8 mouse cellular contexts compared by ENCODE assay signal in the genomic region with DNA sequence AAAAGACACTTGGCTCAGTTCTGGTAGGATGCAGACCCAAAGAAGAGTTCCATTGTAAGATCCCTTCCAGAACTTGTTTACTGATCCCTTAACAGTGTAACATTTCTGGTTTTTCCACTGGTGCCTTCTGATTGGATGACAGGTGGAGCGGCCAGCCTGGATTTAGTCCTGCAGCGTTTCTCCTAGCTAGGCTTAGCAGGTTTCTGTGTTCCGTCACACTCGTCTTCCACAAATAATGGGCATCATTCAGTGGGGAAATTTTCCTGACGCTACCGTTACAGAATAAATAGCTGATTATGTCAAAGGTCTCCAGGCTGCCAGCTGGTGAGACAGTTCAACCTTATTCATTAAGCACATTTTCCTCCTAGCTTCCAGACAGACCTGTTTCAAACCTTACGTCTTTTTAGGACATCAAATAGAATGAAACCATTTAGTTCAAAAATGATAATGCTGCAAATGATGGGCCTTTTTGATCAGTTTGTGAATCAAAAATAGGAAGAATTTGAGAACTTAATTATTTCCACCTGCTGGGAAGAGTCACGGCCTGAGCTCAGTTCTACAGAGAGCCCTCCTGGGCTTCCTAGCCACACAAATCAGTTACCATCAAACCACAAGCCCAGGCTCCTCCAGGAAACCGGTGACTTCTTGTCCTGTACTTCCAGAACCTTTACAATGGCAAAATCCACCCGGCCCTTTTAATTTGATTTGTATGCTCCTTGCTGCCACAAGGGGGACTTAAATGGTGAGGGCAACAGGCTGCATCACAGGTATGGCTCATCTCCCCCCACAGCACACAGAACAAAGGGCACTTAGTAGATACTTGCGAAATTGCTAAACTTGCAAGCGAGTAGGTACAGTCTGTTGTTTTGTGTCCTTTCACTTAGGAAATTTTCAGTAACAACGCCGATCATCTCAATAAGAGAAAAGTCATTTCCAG.
DNase-seq lines count a peak whose midpoint lies in the region; ATAC-seq and TF ChIP-seq lines count a peak whose summit lies in the region.

No protein-coding gene starts in this region.

- H3K4me1 ChIP-seq in cerebellum, adult 2 months (ENCODE audit: control insufficient read depth, insufficient read depth, low read length), result no peaks in the 10 kb centered on the region
- H3K4me1 ChIP-seq in midbrain, embryonic 13.5 days (replicated peaks), result peaks cover 39% of the 10 kb centered on the region

- peaks cover 12% of the 10 kb centered on the region; the same call in 1 of the 2 replicates for H3K27me3 ChIP-seq in cerebellum, adult 2 months (ENCODE audit: control insufficient read depth, insufficient read depth, low read length)
- H3K27me3 ChIP-seq in midbrain, embryonic 13.5 days, result peaks cover 69% of the 10 kb centered on the region

- TF ChIP-seq POLR2A in cerebellum, adult 2 months (IDR thresholded peaks at IDR 0.05; ENCODE audit: borderline replicate concordance, insufficient read depth, low read length), result no peak

- TF ChIP-seq CTCF in cerebellum, adult 2 months (IDR thresholded peaks at IDR 0.05; ENCODE audit: borderline replicate concordance, insufficient read depth, low read depth, low read length), result peak; percentile 26; the same call in 1 of the 2 replicates

- H3K9ac ChIP-seq in midbrain, embryonic 13.5 days (replicated peaks), result no peak overlapping the region

- no peaks in the 10 kb centered on the region for H3K9me3 ChIP-seq in midbrain, embryonic 13.5 days

- DNase-seq in cerebellum, adult 2 months, result no peak
- DNase-seq in cerebellum, postnatal 4 days (ENCODE audit: low spot score in 2 of 2), result no peak
- DNase-seq in 3T3-L1 (ENCODE audit: low read depth, low spot score), result peak; percentile 84
- peak; percentile 69 for DNase-seq in embryo, embryonic 10.5 days (ENCODE audit: low spot score)
- peak; percentile 48 to 70 for DNase-seq in kidney, postnatal 36 days
- no peak for DNase-seq in right cerebral cortex, postnatal 10 days (ENCODE audit: low spot score in 2 of 2)
- no peak for DNase-seq in layer of hippocampus, postnatal 25 days (ENCODE audit: extremely low spot score in 1 of 2, low spot score in 1 of 2)

- no peak overlapping the region for H3K4me3 ChIP-seq in cerebellum, adult 2 months (replicated peaks; ENCODE audit: insufficient read depth, low read depth, low read length)
- no peak overlapping the region for H3K4me3 ChIP-seq in midbrain, embryonic 13.5 days (replicated peaks)

- 44% methylated on average over 14 of the region's 14 CpGs for WGBS in cerebellum, adult 2 months
- WGBS in midbrain, embryonic 13.5 days, result 12% methylated on average over 14 of the region's 14 CpGs

- H3K27ac ChIP-seq in cerebellum, adult 2 months (ENCODE audit: insufficient read depth, low read length), result no peak overlapping the region
- H3K27ac ChIP-seq in midbrain, embryonic 13.5 days, result no peak overlapping the region

- H3K36me3 ChIP-seq in midbrain, embryonic 13.5 days, result no peaks in the 10 kb centered on the region

- no peak overlapping the region for H3K4me2 ChIP-seq in midbrain, embryonic 13.5 days (replicated peaks)

- peak; percentile 28; the same call in 1 of the 2 replicates for ATAC-seq in midbrain, embryonic 13.5 days

Comparison
In these comparisons a context has a peak if more than half of its experiments do, and no peak if none do; other contexts are left out.
1. DNase-seq: peak in 3T3-L1 (single experiment), embryo, embryonic 10.5 days (single experiment) and kidney, postnatal 36 days (2 of 2); none in cerebellum, adult 2 months (0 of 2), cerebellum, postnatal 4 days (0 of 2), right cerebral cortex, postnatal 10 days (0 of 2) and layer of hippocampus, postnatal 25 days (0 of 2).